Mouse (Mus musculus): Measurements from ENCODE around the gene Pdcd11.

Pdcd11 gene

DNA sequence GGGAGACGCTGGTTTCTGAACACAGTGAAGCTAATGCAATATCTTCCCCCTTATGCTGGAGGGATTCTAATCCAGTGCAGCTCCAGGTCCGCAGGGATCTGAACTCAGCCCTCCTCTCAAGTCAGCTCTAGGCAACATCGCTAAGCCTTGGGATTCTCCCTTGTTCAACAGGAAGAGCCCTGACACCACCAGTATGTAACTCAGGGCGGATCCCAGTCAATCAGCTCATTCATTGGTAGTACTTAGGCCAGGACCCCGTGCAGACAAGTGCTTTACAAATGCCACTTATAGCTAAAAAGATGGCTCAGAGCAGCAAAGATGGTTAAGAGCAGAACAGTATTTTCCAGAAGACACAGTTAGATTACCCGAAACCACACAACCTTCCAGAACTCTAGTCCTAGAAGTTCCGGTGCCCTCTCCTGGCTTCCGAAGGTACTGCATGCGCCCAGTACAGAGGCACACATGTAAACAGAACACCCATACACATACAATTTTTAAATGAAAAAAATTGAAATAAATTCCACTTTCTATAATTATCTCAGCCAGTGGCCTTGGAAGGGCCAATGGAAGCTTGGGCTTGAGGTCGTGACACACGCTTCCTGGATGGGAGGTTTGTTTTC lies 78.3 kb downstream of the Pdcd11 start:
- DNase-seq (ENCODE audit: low spot score in 2 of 2): peak; percentile 62 to 78

DNA sequence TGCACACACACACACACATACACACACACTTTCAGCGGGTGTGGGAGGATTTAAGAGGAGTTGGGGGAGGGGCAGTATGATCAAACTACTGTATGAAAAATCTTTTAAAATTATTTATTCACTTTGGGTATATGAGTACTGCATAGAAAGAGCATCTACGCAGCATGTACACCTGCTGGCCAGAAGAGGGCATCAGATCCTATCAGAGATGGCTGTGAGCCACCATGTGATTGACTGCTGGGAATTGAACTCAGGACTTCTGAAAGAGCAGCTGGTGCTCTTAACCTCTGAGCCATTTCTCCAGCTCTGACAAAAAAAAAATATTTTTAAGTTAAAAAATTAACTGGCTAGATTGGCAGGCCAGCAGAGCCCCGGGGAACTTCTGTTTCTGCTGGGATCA lies 83.9 kb downstream of the Pdcd11 start:
- DNase-seq (ENCODE audit: low spot score in 2 of 2): no peak

DNA sequence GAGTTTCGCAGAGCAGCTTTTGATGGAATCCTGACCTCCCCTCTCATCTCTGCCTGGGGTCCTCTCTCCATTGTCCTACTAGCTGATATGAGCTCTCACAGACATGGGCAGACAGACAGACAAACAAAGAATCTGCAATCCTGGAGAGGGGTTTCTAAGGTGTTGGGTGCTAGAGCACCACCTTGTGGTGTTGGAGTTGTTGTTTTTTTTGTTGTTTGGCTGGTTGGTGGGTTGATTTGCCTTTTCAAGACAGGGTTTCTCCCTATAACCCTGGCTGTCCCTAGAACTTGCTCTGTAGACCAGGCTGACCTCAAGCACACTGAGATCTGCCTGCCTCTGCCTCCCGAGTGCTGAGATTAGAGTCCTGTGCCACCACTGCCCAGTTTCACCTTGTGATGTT lies 84.9 kb downstream of the Pdcd11 start:
- no peak for DNase-seq (ENCODE audit: low spot score in 2 of 2)

DNA sequence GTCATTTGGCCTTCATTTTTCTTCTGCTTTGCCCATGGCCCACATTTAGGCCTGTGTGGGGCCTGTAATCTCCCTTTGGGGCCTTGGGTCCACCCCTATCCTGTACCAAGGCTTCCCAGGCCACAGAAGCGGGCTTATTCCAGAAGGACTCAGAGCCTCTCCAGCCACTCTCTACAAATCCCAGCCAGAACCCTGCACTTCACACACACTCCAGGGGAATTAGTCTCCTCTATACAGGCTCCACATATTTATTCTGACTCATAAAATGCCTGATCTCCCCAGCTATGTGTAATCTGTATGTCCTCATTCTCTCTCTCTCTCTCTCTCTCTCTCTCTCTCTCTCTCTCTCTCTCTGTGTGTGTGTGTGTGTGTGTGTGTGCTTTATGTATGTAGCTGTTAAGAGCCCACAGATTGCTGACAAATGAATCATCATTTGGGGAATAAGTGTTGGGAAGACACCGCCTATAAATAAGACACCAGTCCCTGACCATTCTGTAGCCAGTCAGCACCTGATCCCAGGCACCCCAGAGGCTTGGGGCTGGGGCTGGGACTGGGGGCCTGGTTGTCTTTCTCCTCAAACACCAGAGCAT lies 86.4 kb downstream of the Pdcd11 start:
- no peak for DNase-seq (ENCODE audit: low spot score in 2 of 2)

DNA sequence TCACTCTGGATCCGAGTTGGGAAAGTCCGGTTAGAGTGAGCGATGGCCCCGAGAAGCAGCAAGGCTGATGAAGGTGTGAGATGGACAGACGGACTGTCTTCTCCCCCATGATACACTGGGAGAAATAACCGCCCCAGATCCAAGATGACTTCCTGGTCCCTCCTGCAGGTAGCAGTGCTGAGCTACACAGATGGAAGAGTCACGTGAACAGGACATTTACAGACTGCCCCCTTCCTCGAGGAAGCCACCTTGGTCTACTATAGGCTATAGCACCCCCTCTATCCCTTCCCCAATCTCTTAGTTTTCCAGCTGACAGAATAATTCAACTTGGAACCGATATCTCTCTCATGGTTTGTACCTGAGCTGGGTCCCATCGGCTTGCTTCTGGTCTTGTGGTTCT lies 87.4 kb downstream of the Pdcd11 start:
- DNase-seq (ENCODE audit: low spot score in 2 of 2): no peak

DNA sequence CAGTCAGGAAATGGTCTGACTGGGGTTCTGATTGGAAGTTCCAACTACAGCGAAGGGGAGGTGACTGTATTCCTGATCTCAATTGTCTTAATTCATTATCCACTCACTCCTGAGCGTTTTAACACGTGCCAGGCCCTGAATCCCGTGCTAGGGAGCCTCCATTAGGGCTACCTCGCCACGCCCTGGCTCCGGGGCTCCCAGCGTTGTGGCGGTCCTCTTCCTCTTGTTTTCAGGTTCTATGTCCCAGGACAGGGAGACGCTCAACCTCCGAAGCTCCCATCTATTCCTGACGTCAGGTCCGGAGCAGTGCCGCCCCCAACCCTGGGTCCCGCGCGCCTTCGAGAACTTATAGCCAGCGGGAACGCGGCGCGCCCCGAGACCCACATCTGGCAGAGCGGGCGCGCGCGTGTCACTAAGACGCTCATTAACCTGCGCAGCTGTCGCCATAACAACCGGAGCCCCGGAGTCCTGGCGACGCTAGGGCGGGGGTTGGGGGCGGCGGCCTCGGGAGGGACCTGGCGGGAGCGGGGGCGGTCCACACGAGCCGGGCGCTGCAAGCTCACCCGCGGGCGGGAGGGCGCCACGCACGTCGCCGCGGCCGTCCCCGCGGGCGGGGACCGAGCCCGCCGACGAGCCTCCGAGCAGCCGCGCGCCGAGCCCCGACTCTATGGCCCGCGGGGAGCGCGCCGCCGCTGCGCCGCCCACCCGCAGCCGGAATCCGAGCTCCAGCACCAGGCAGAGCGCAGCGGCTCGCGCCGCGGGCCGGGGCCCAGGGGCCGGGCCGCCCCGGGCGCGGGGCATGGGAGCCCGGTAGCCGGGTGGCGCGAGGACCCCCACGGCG lies 88.1 kb downstream of the Pdcd11 start, which contains the start of gene Neurl1a:
Neurl1a (plus strand) TSS at position 390 of the 841 bp plus-strand sequence.
- DNase-seq (ENCODE audit: low spot score in 2 of 2): no peak

DNA sequence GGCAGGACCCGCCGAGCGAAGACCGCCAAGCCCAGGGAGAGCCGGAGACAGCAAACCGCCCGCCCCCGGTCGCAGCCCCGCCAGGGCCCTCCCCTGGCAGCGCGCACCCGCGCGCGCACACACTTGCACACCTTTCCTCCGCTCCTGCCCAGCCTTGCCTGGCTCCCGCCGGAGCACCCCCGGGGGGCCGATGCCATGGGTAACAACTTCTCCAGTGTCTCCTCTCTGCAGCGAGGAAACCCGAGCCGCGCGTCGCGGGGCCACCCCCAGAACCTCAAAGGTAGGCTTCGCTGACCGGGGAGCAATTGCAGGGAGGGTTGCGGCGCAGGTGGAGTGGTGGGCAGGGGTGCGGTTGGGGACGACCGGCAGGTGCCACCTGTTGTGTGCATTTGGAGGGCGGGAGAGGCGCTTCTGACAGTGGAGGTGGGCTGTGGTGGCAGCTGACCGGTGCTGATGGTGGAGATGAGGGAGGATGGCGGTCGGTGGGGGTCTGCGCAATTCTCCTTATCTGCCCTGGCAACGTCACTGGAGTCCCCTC lies 88.8 kb downstream of the Pdcd11 start:
- no peak for DNase-seq (ENCODE audit: low spot score in 2 of 2)

DNA sequence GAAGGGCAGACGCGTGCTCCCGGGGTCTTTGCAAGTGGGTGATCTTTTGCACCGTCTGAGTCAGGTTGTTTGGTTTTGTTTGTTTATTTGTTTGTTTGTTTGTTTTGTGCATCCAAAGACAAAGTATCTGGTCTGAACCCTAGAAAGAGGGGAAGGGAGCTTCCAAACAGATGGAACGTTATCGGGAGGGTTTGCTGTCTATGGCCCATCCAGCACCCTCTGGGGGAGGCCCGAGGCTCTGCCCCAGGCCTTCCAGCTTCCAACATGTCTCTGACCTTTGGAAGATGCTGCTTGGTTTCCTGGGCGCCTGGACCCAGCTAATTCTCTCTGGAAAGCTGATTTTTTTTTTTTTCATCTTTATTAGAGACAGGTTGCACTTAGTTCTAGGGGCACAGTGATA lies 89.4 kb downstream of the Pdcd11 start:
- no peak for DNase-seq (ENCODE audit: low spot score in 2 of 2)
